In the genomic region with DNA sequence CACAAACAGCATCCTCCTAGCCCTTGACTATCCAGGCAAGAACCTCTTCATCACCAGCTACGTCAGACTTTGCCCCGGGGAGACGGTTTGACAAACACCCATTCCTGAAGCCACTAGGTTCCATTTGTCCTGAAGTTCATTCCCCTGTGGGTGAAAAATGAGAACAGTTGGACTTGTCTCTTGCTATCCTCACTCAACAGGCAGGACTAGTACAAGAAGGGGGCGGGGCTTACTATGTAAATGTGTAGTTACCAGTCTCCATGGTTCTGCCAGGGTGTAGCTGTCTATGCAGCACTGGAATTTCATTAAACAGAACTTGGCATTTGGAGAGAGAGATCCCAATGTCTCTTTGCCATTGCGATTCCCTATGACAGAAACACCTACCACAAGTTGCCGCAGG, we compare ENCODE assay signal across 25 mouse cellular contexts.
DNase-seq lines count a peak whose midpoint lies in the region; ATAC-seq and TF ChIP-seq lines count a peak whose summit lies in the region.
"Had no signal": no experiment of that assay in that cellular context is flagged by ENCODE, and none has a peak within 500 bp of the region (broad histone marks: within the 10 kb centered on the region; RNA-seq: fewer than 3 reads in every experiment).

No protein-coding gene starts in this region.

- ATAC-seq in limb, embryonic 14.5 days (ENCODE audit: low FRiP score, low read depth) = no peak
- ATAC-seq: CD4-positive, CD25-positive, alpha-beta regulatory T cell, adult 4 months; forebrain, embryonic 14.5 days; Patski had no signal

- H3K27me3 ChIP-seq in kidney, adult 2 months (replicated peaks; ENCODE audit: control insufficient read depth, insufficient read depth, low read length) = no peaks in the 10 kb centered on the region
- H3K27me3 ChIP-seq in limb, embryonic 14.5 days (ENCODE audit: control insufficient read depth, insufficient read depth, low read length) = no peaks in the 10 kb centered on the region
- peaks cover 7% of the 10 kb centered on the region; the same call in 1 of the 2 replicates for H3K27me3 ChIP-seq in limb, embryonic 10.5 days (ENCODE audit: low read depth, poor library complexity, severe bottlenecking)
- H3K27me3 ChIP-seq: embryonic facial prominence, embryonic 15.5 days; heart, embryonic 15.5 days; Patski had no signal

- WGBS in kidney, adult 2 months = 84% methylated on average over 6 of the region's 6 CpGs
- 85% methylated on average over 6 of the region's 6 CpGs for WGBS in limb, embryonic 14.5 days
- WGBS in limb, embryonic 10.5 days = 87% methylated on average over 6 of the region's 6 CpGs

- no peak for TF ChIP-seq POLR2A in kidney, adult 2 months (IDR thresholded peaks at IDR 0.05; ENCODE audit: low read depth, low read length)
- TF ChIP-seq POLR2A in limb, embryonic 14.5 days (IDR thresholded peaks at IDR 0.05; ENCODE audit: borderline replicate concordance, extremely low read depth, insufficient read depth, insufficient read length) = no peak

- no peak for TF ChIP-seq CTCF in kidney, adult 2 months (conservative IDR thresholded peaks at IDR 0.05; ENCODE audit: insufficient read depth, insufficient read length, low read depth, low read length)

- no peaks in the 10 kb centered on the region for H3K4me1 ChIP-seq in kidney, adult 2 months (ENCODE audit: control insufficient read depth, insufficient read depth, low read length)
- H3K4me1 ChIP-seq in limb, embryonic 14.5 days (ENCODE audit: control insufficient read depth, insufficient read depth, low read length) = no peaks in the 10 kb centered on the region
- H3K4me1 ChIP-seq in limb, embryonic 10.5 days = no peaks in the 10 kb centered on the region
- H3K4me1 ChIP-seq: heart, embryonic 15.5 days had no signal

- H3K9ac ChIP-seq in limb, embryonic 14.5 days (ENCODE audit: low read depth, low read length, severe bottlenecking) = no peak overlapping the region
- H3K9ac ChIP-seq: embryonic facial prominence, embryonic 15.5 days; heart, embryonic 15.5 days; hindbrain, embryonic 14.5 days had no signal

- peak; percentile 15 for DNase-seq in embryo, embryonic 10 days (ENCODE audit: low spot score)
- no peak for DNase-seq in embryo, embryonic 11 days
- DNase-seq in kidney, adult 2 months = peak; percentile 12
- DNase-seq in kidney, postnatal 14 days = no peak
- DNase-seq in limb, embryonic 14.5 days (ENCODE audit: low spot score) = peak; percentile 24
- no peak for DNase-seq in limb, embryonic 10.5 days (ENCODE audit: low spot score)
- DNase-seq in R1 (ENCODE audit: low read depth, low spot score) = peak; percentile 11
- no peak for DNase-seq in gastrocnemius, adult 18-20 months (ENCODE audit: low spot score)
- DNase-seq: adrenal gland, adult 8-10 months; adrenal gland, postnatal 36 days; B cell, adult 2 months; cerebellum, adult 11 months; cerebellum, adult 8-10 months; cerebellum, postnatal 14 days; gastrocnemius, postnatal 36 days; heart, adult 11 months; heart, postnatal 14 days had no signal

- no peaks in the 10 kb centered on the region for H3K36me3 ChIP-seq in kidney, adult 2 months (ENCODE audit: control insufficient read depth, insufficient read depth, low read length)
- H3K36me3 ChIP-seq in limb, embryonic 14.5 days (ENCODE audit: control insufficient read depth, insufficient read depth, low read length) = no peaks in the 10 kb centered on the region
- no peaks in the 10 kb centered on the region for H3K36me3 ChIP-seq in limb, embryonic 10.5 days
- H3K36me3 ChIP-seq: embryonic facial prominence, embryonic 15.5 days; forebrain, embryonic 10.5 days; heart, embryonic 15.5 days had no signal

- no peaks in the 10 kb centered on the region for H3K9me3 ChIP-seq in limb, embryonic 14.5 days (ENCODE audit: control insufficient read depth, low read length)
- H3K9me3 ChIP-seq in limb, embryonic 10.5 days (replicated peaks) = no peaks in the 10 kb centered on the region
- H3K9me3 ChIP-seq: embryonic facial prominence, embryonic 15.5 days; forebrain, embryonic 10.5 days; heart, embryonic 15.5 days had no signal

- H3K4me3 ChIP-seq in kidney, adult 2 months (ENCODE audit: insufficient read depth, low read depth, low read length) = no peak overlapping the region
- H3K4me3 ChIP-seq in limb, embryonic 14.5 days (replicated peaks; ENCODE audit: low read length) = no peak overlapping the region
- no peak overlapping the region for H3K4me3 ChIP-seq in limb, embryonic 10.5 days
- H3K4me3 ChIP-seq: embryonic facial prominence, embryonic 15.5 days; erythroblast, embryonic 14.5 days; forebrain, embryonic 10.5 days; heart, embryonic 15.5 days had no signal

- H3K27ac ChIP-seq in kidney, adult 2 months (ENCODE audit: insufficient read depth, low read depth, low read length) = no peak overlapping the region
- H3K27ac ChIP-seq in limb, embryonic 14.5 days (replicated peaks; ENCODE audit: low read depth, low read length) = no peak overlapping the region
- H3K27ac ChIP-seq in limb, embryonic 10.5 days = no peak overlapping the region
- H3K27ac ChIP-seq: embryonic facial prominence, embryonic 15.5 days; forebrain, embryonic 10.5 days; heart, embryonic 15.5 days; hindbrain, embryonic 14.5 days had no signal

- H3K4me2 ChIP-seq in limb, embryonic 14.5 days (replicated peaks; ENCODE audit: low read depth, low read length, severe bottlenecking) = no peak overlapping the region
- H3K4me2 ChIP-seq: embryonic facial prominence, embryonic 15.5 days; heart, embryonic 15.5 days; hindbrain, embryonic 14.5 days had no signal

Comparison
In these comparisons a context has a peak if more than half of its experiments do, and no peak if none do; other contexts are left out.
1. DNase-seq: peak in embryo, embryonic 10 days (single experiment), kidney, adult 2 months (single experiment), limb, embryonic 14.5 days (single experiment) and R1 (single experiment); none in embryo, embryonic 11 days (single experiment), kidney, postnatal 14 days (single experiment), limb, embryonic 10.5 days (single experiment) and gastrocnemius, adult 18-20 months (single experiment).